Mouse (Mus musculus): ENCODE measurements around the gene Rasd2. TPM values are rescaled to one million over a fixed set of nuclear protein-coding genes. Genes with fewer than 3 reads are reported as not detected.
A peak's percentile ranks its signal among the peaks of the same experiment; 100 is the strongest.

The Rasd2 gene
- polyA plus RNA-seq, 1 experiment, result 78.6 TPM

GRCm38 (mm10) chr8:75255635-75256034, 41.9 kb downstream of the Rasd2 start:
- TF ChIP-seq CTCF (IDR thresholded peaks at IDR 0.05; ENCODE audit: extremely low read depth, insufficient read depth, low read length), result no peak
- TF ChIP-seq POLR2A (IDR thresholded peaks at IDR 0.05; ENCODE audit: extremely low read depth, insufficient read depth, low read length), result no peak
- Histone ChIP-seq H3K4me3 (ENCODE audit: insufficient read depth, low read length) (no peak overlapping the region), H3K4me1 (ENCODE audit: control insufficient read depth, insufficient read depth, low read length) (no peaks in the 10 kb centered on the region), H3K27ac (ENCODE audit: insufficient read depth, low read length) (no peak overlapping the region)

DNA sequence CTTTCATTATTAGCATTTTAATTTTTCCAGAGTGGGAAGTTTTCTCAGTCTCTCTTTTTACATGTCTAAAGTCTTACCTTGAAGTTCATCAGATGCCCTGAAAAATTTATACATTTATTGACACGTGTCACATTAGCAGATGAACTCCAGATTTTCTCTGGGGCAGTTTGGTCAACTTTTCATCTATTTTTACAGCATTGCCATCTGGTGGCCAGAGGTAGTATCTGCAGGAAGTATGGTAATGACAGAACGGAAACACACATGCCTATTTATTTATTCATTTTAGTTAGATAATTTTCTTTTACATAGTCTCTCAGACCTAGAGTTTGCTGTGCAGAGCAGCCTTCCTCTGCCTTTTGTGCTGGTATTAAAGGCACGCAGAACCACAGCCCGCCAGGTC, 58.4 kb downstream of the Rasd2 start:
- H3K27ac ChIP-seq (ENCODE audit: insufficient read depth, low read length), result no peak overlapping the region
- H3K4me1 ChIP-seq (ENCODE audit: control insufficient read depth, insufficient read depth, low read length), result no peaks in the 10 kb centered on the region
- TF ChIP-seq CTCF (IDR thresholded peaks at IDR 0.05; ENCODE audit: extremely low read depth, insufficient read depth, low read length) (peak; percentile 17; the same call in 1 of the 2 replicates), POLR2A (IDR thresholded peaks at IDR 0.05; ENCODE audit: extremely low read depth, insufficient read depth, low read length) (no peak)
- no peak overlapping the region for H3K4me3 ChIP-seq (ENCODE audit: insufficient read depth, low read length)

Other genes starting within 250 kb of the Rasd2 start
- 28.5 and 30.9 TPM in 2 replicates for gene Hmgxb4, start 220.6 kb upstream of the Rasd2 start, polyA plus RNA-seq (2012; rRNA removed)
- 42.5 and 48.2 TPM in 2 replicates for gene Tom1, start 180.2 kb upstream of the Rasd2 start, polyA plus RNA-seq (2012; rRNA removed)
- gene Hmox1, start 120.3 kb upstream of the Rasd2 start, polyA plus RNA-seq (2012; rRNA removed), result 6.5 and 6.8 TPM in 2 replicates
- 7.7 and 8.6 TPM in 2 replicates for gene Mcm5, start 104.4 kb upstream of the Rasd2 start, polyA plus RNA-seq (2012; rRNA removed)
- 0.91 and 0.98 TPM in 2 replicates for gene Gm10358, start 192.6 kb downstream of the Rasd2 start, polyA plus RNA-seq (2012; rRNA removed)
- 0.09 and 0.13 TPM in 2 replicates for gene Iqcm, start 234.8 kb downstream of the Rasd2 start, polyA plus RNA-seq (2012; rRNA removed)